ENCODE assay signal across 26 mouse cellular contexts in genomic region chr6:98246449-98246848, GRCm38 (mm10).
DNase-seq lines count a peak whose midpoint lies in the region; ATAC-seq lines count a peak whose summit lies in the region.
"Had no signal": no experiment of that assay in that cellular context is flagged by ENCODE, and none has a peak within 500 bp of the region (broad histone marks: within the 10 kb centered on the region; RNA-seq: fewer than 3 reads in every experiment).

No protein-coding gene starts in this region.

- WGBS in forebrain, embryonic 14.5 days = 84% methylated on average over 2 of the region's 2 CpGs
- 75% methylated on average over 2 of the region's 2 CpGs for WGBS in forebrain, embryonic 15.5 days

- no peaks in the 10 kb centered on the region for H3K36me3 ChIP-seq in forebrain, embryonic 14.5 days (ENCODE audit: control insufficient read depth, insufficient read depth, low read length)
- no peaks in the 10 kb centered on the region for H3K36me3 ChIP-seq in forebrain, embryonic 15.5 days
- H3K36me3 ChIP-seq: embryonic facial prominence, embryonic 12.5 days; embryonic facial prominence, embryonic 15.5 days; forebrain, embryonic 12.5 days; G1E; heart, embryonic 10.5 days; heart, embryonic 13.5 days; hindbrain, embryonic 12.5 days; hindbrain, embryonic 15.5 days had no signal

- no peak overlapping the region for H3K9ac ChIP-seq in forebrain, embryonic 14.5 days (ENCODE audit: low read length)
- no peak overlapping the region for H3K9ac ChIP-seq in forebrain, embryonic 15.5 days (replicated peaks)
- H3K9ac ChIP-seq: embryonic facial prominence, embryonic 12.5 days; embryonic facial prominence, embryonic 15.5 days; forebrain, embryonic 12.5 days; heart, embryonic 13.5 days; hindbrain, embryonic 12.5 days; hindbrain, embryonic 15.5 days had no signal

- peak; percentile 8 for DNase-seq in forebrain, embryonic 14.5 days (ENCODE audit: low spot score)
- DNase-seq in frontal cortex, postnatal 10 days (ENCODE audit: low spot score in 2 of 2) = no peak
- peak; percentile 20 to 59 for DNase-seq in left cerebral cortex, postnatal 14 days (ENCODE audit: low spot score in 2 of 2)
- DNase-seq in left cerebral cortex, adult 8-10 months (ENCODE audit: low spot score in 2 of 2) = no peak
- peak; percentile 70 for DNase-seq in telencephalon, adult 2 months (ENCODE audit: low read depth, low spot score)
- no peak for DNase-seq in heart, postnatal 10 days
- DNase-seq: adrenal gland, postnatal 10 days; adrenal gland, postnatal 36 days; cerebellum, adult 11 months; cerebellum, adult 2 months; cerebellum, adult 9-11 months; cerebellum, postnatal 25 days; gastrocnemius, postnatal 10 days; gastrocnemius, postnatal 36 days; heart, adult 2 months had no signal

- no peak overlapping the region for H3K4me3 ChIP-seq in forebrain, embryonic 14.5 days (ENCODE audit: low read depth, low read length)
- H3K4me3 ChIP-seq in forebrain, embryonic 15.5 days = no peak overlapping the region
- H3K4me3 ChIP-seq: embryonic facial prominence, embryonic 12.5 days; embryonic facial prominence, embryonic 15.5 days; forebrain, embryonic 12.5 days; heart, adult 2 months; heart, embryonic 10.5 days; heart, embryonic 13.5 days; hindbrain, embryonic 12.5 days; hindbrain, embryonic 15.5 days had no signal

- H3K9me3 ChIP-seq in forebrain, embryonic 14.5 days (replicated peaks; ENCODE audit: control insufficient read depth, low read length) = no peaks in the 10 kb centered on the region
- H3K9me3 ChIP-seq in forebrain, embryonic 15.5 days = no peaks in the 10 kb centered on the region
- H3K9me3 ChIP-seq: embryonic facial prominence, embryonic 12.5 days; embryonic facial prominence, embryonic 15.5 days; forebrain, embryonic 12.5 days; heart, embryonic 10.5 days; heart, embryonic 13.5 days; hindbrain, embryonic 12.5 days; hindbrain, embryonic 15.5 days had no signal

- H3K4me1 ChIP-seq in forebrain, embryonic 14.5 days (ENCODE audit: control insufficient read depth, insufficient read depth, low read length) = no peaks in the 10 kb centered on the region
- H3K4me1 ChIP-seq in forebrain, embryonic 15.5 days = 0 out of 2 replicates have a peak, but pooled peaks cover 6% of the 10 kb centered on the region
- H3K4me1 ChIP-seq: embryonic facial prominence, embryonic 15.5 days; heart, embryonic 10.5 days; heart, embryonic 13.5 days; hindbrain, embryonic 15.5 days had no signal

- ATAC-seq in forebrain, embryonic 14.5 days = no peak
- ATAC-seq in forebrain, embryonic 15.5 days (replicated peaks) = no peak
- peak; percentile 93 for ATAC-seq in frontal cortex, adult (ENCODE audit: low TSS enrichment)
- ATAC-seq: Patski had no signal

- H3K4me2 ChIP-seq in forebrain, embryonic 14.5 days (ENCODE audit: low read length) = no peak overlapping the region
- H3K4me2 ChIP-seq in forebrain, embryonic 15.5 days (replicated peaks) = no peak overlapping the region
- H3K4me2 ChIP-seq: embryonic facial prominence, embryonic 12.5 days; embryonic facial prominence, embryonic 15.5 days; forebrain, embryonic 12.5 days; heart, embryonic 13.5 days; hindbrain, embryonic 12.5 days; hindbrain, embryonic 15.5 days had no signal

- no peak overlapping the region for H3K27ac ChIP-seq in forebrain, embryonic 14.5 days (ENCODE audit: low read depth, low read length)
- H3K27ac ChIP-seq in forebrain, embryonic 15.5 days (replicated peaks) = no peak overlapping the region
- H3K27ac ChIP-seq: embryonic facial prominence, embryonic 12.5 days; embryonic facial prominence, embryonic 15.5 days; forebrain, embryonic 12.5 days; heart, adult 2 months; heart, embryonic 10.5 days; heart, embryonic 13.5 days; hindbrain, embryonic 12.5 days; hindbrain, embryonic 15.5 days had no signal

- intact Hi-C loops in left cerebral cortex, postnatal 14 days (cut with DNase I) = no loop called here
- intact Hi-C loops in heart, postnatal 10 days (cut with DNase I) = no loop called here

- H3K27me3 ChIP-seq in forebrain, embryonic 14.5 days (replicated peaks; ENCODE audit: control insufficient read depth, insufficient read depth, low read length) = no peaks in the 10 kb centered on the region
- no peaks in the 10 kb centered on the region for H3K27me3 ChIP-seq in forebrain, embryonic 15.5 days
- H3K27me3 ChIP-seq: embryonic facial prominence, embryonic 15.5 days; forebrain, embryonic 12.5 days; heart, embryonic 13.5 days; hindbrain, embryonic 12.5 days had no signal

Comparison
In these comparisons a context has a peak if more than half of its experiments do, and no peak if none do; other contexts are left out.
1. DNase-seq: peak in forebrain, embryonic 14.5 days (single experiment), left cerebral cortex, postnatal 14 days (2 of 2) and telencephalon, adult 2 months (single experiment); none in frontal cortex, postnatal 10 days (0 of 2), left cerebral cortex, adult 8-10 months (0 of 2) and heart, postnatal 10 days (0 of 2).